Mouse (Mus musculus) forebrain, embryonic 14.5 days (tissue): Measurements from ENCODE around the gene Prkd2. TPM values are rescaled to one million over a fixed set of nuclear protein-coding genes. Genes with fewer than 3 reads are reported as not detected.

Experiments
- ATAC-seq: fragments of 200-750 bp; cut with Nextera tagmentation; 2 replicates; pipeline ENCODE4 v1.8.0; 2017; ENCODE audit warnings: mild to moderate bottlenecking, moderate library complexity
- DNase-seq: peaks from one replicate; pipeline ENCODE4 v3.0.0-alpha.2; 2015; ENCODE audit warnings: low spot score
- H3K27ac ChIP-seq: fragments of 300-500 bp; sonication (generic); 2 replicates; pipeline ENCODE4 v1.5.1; 2014; ENCODE audit warnings: low read depth, mild to moderate bottlenecking, control low read depth, low read length, moderate library complexity
- H3K27me3 ChIP-seq: fragments of 300-500 bp; sonication (generic); replicated peaks from 2 replicates; pipeline ENCODE4 v1.6.1; 2014; ENCODE audit warnings: low read length, control low read depth, mixed read lengths; ENCODE audit not compliant: control insufficient read depth, insufficient read depth
- H3K36me3 ChIP-seq: fragments of 300-500 bp; sonication (generic); 2 replicates; pipeline ENCODE4 v1.6.1; 2014; ENCODE audit warnings: low read length, control low read depth; ENCODE audit not compliant: control insufficient read depth, insufficient read depth
- H3K4me1 ChIP-seq: fragments of 300-500 bp; sonication (generic); 2 replicates; pipeline ENCODE4 v1.6.1; 2014; ENCODE audit warnings: antibody characterized with exemption, low read length, control low read depth; ENCODE audit not compliant: control insufficient read depth, insufficient read depth
- H3K4me2 ChIP-seq: fragments of 300-500 bp; sonication (generic); 2 replicates; pipeline ENCODE4 v1.6.1; 2014; ENCODE audit warnings: mild to moderate bottlenecking, control low read depth, low read length
- H3K4me3 ChIP-seq: fragments of 300-500 bp; sonication (generic); 2 replicates; pipeline ENCODE4 v1.5.1; 2014; ENCODE audit warnings: low read depth, low read length, control low read depth
- H3K9ac ChIP-seq: fragments of 300-500 bp; sonication (generic); 2 replicates; pipeline ENCODE4 v1.6.1; 2014; ENCODE audit warnings: mild to moderate bottlenecking, low read length, control low read depth, moderate library complexity
- H3K9me3 ChIP-seq: fragments of 300-500 bp; sonication (generic); replicated peaks from 2 replicates; pipeline ENCODE4 v1.6.1; 2016; ENCODE audit warnings: low read length, control low read depth, mixed read lengths; ENCODE audit not compliant: control insufficient read depth
- WGBS: fragments of 180-500 bp; shearing (Covaris S2); extraction: QIAGEN DNeasy Blood & Tissue Kit; methylation state at CpG from one replicate; pipeline ENCODE4 v1.1.7; 2014; 5-methylcytosine and 5-hydroxymethylcytosine counted together
- polyA plus RNA-seq: library from polyadenylated mRNA; unstranded; fragments of >200 nt; fragmentation: Nextera tagmentation; extraction: Ambion mirVana; gene quantifications from 2 replicates; pipeline ENCODE4 v1.2.1, GENCODE M21; 2014

Gene Prkd2
- polyA plus RNA-seq, 1 experiment from 2014 or later: 4.5 TPM

- H3K27me3 ChIP-seq: peaks cover 19% of the 10 kb centered on the region
- ATAC-seq (peak; percentile 33), DNase-seq (peak; percentile 58)
- 9% methylated on average over 90 of the region's 90 CpGs for WGBS
- H3K36me3 ChIP-seq: peaks cover 29% of the 10 kb centered on the region
- H3K9ac ChIP-seq: peak overlapping the region; percentile 63
- peak overlapping the region; percentile 75 for H3K4me2 ChIP-seq
- peaks cover 13% of the 10 kb centered on the region for H3K4me1 ChIP-seq
- H3K9me3 ChIP-seq: no peaks in the 10 kb centered on the region
- peak overlapping the region; percentile 77 for H3K27ac ChIP-seq
- peak overlapping the region; percentile 43 for H3K4me3 ChIP-seq
Measured at GRCm38 (mm10) chr7:16810920-16811648, 31.6 kb upstream of the Prkd2 start.

GRCm38 (mm10) chr7:16811649-16812070 lies 31.0 kb upstream of the Prkd2 start:
- Histone ChIP-seq H3K4me3 (peak overlapping the region; percentile 43), H3K27me3 (peaks cover 19% of the 10 kb centered on the region), H3K9ac (peak overlapping the region; percentile 63), H3K36me3 (peaks cover 25% of the 10 kb centered on the region), H3K4me1 (peaks cover 13% of the 10 kb centered on the region), H3K27ac (peak overlapping the region; percentile 77), H3K4me2 (peak overlapping the region; percentile 75), H3K9me3 (no peaks in the 10 kb centered on the region)
- 12% methylated on average over 17 of the region's 17 CpGs for WGBS
- no peak for DNase-seq
- no peak for ATAC-seq

- 73% methylated on average over 2 of the region's 2 CpGs for WGBS
- H3K9me3 ChIP-seq: no peaks in the 10 kb centered on the region
- H3K4me3 ChIP-seq: no peak overlapping the region
- H3K9ac ChIP-seq: no peak overlapping the region
- peaks cover 17% of the 10 kb centered on the region for H3K4me1 ChIP-seq
- H3K36me3 ChIP-seq: peaks cover 18% of the 10 kb centered on the region
- DNase-seq: no peak
- no peak overlapping the region for H3K4me2 ChIP-seq
- H3K27me3 ChIP-seq: peaks cover 19% of the 10 kb centered on the region
- H3K27ac ChIP-seq: no peak overlapping the region
- no peak for ATAC-seq
Measured at GRCm38 (mm10) chr7:16812505-16812904, 30.2 kb upstream of the Prkd2 start.

- peak within 1 kb of the TSS; percentile 99 for H3K27ac ChIP-seq
- peak; percentile 88 for DNase-seq
- peak within 1 kb of the TSS; percentile 66 for H3K4me2 ChIP-seq
- peaks cover 36% of the 10 kb centered on the region for H3K4me1 ChIP-seq
- H3K27me3 ChIP-seq: peaks cover 19% of the 10 kb centered on the region
- peak; percentile 64 for ATAC-seq
- H3K9me3 ChIP-seq: no peaks in the 10 kb centered on the region
- H3K4me3 ChIP-seq: peak within 1 kb of the TSS; percentile 99
- H3K9ac ChIP-seq: peak within 1 kb of the TSS; percentile 100
- 8% methylated on average over 1 of the region's 1 CpGs for WGBS
- 0 out of 2 replicates have a peak, but pooled peaks cover 2% of the 10 kb centered on the region for H3K36me3 ChIP-seq
Measured at GRCm38 (mm10) chr7:16815351-16815941, 27.3 kb upstream of the Prkd2 start, which contains the start of gene Strn4. Gene Strn4, plus strand, starts transcription at chr7:16815889.

- peaks cover 39% of the 10 kb centered on the region for H3K4me1 ChIP-seq
- peak overlapping the region; percentile 99 for H3K27ac ChIP-seq
- H3K4me2 ChIP-seq: peak overlapping the region; percentile 66
- ATAC-seq: peak; percentile 80
- 0% methylated on average over 36 of the region's 55 CpGs for WGBS
- peak overlapping the region; percentile 100 for H3K9ac ChIP-seq
- peaks cover 13% of the 10 kb centered on the region for H3K27me3 ChIP-seq
- peak; percentile 94 for DNase-seq
- peak overlapping the region; percentile 99 for H3K4me3 ChIP-seq
- H3K9me3 ChIP-seq: no peaks in the 10 kb centered on the region
- H3K36me3 ChIP-seq: no peaks in the 10 kb centered on the region
Measured at GRCm38 (mm10) chr7:16816078-16816474, 26.6 kb upstream of the Prkd2 start.

- peaks cover 8% of the 10 kb centered on the region for H3K27me3 ChIP-seq
- H3K36me3 ChIP-seq: no peaks in the 10 kb centered on the region
- peak within 1 kb of the TSS; percentile 66 for H3K4me2 ChIP-seq
- H3K4me1 ChIP-seq: peaks cover 39% of the 10 kb centered on the region
- peak within 1 kb of the TSS; percentile 99 for H3K27ac ChIP-seq
- no peaks in the 10 kb centered on the region for H3K9me3 ChIP-seq
- H3K9ac ChIP-seq: peak within 1 kb of the TSS; percentile 100
- ATAC-seq (peak; percentile 65), DNase-seq (peak; percentile 30)
- H3K4me3 ChIP-seq: peak within 1 kb of the TSS; percentile 99
- under 1% methylated on average over 45 of the region's 64 CpGs for WGBS
Measured at GRCm38 (mm10) chr7:16816475-16817122, 26.1 kb upstream of the Prkd2 start, which contains the start of gene Fkrp. Gene Fkrp, minus strand, starts transcription at chr7:16816732.

GRCm38 (mm10) chr7:16817693-16818092 lies 25.0 kb upstream of the Prkd2 start:
- Histone ChIP-seq H3K9me3 (no peaks in the 10 kb centered on the region), H3K4me2 (peak overlapping the region; percentile 66), H3K27ac (no peak overlapping the region), H3K4me1 (peaks cover 39% of the 10 kb centered on the region), H3K36me3 (peaks cover 4% of the 10 kb centered on the region), H3K9ac (peak overlapping the region; percentile 100), H3K4me3 (peak overlapping the region; percentile 99), H3K27me3 (no peaks in the 10 kb centered on the region)
- peak; percentile 33 for DNase-seq
- 28% methylated on average over 3 of the region's 3 CpGs for WGBS
- ATAC-seq: no peak

GRCm38 (mm10) chr7:16819794-16820193 lies 22.9 kb upstream of the Prkd2 start:
- 81% methylated on average over 5 of the region's 5 CpGs for WGBS
- peaks cover 23% of the 10 kb centered on the region for H3K36me3 ChIP-seq
- no peak overlapping the region for H3K9ac ChIP-seq

More at GRCm38 (mm10) chr7:16819794-16820193, 22.9 kb upstream of the Prkd2 start:
- Histone ChIP-seq H3K27ac (no peak overlapping the region), H3K4me3 (no peak overlapping the region), H3K4me1 (peaks cover 36% of the 10 kb centered on the region), H3K27me3 (no peaks in the 10 kb centered on the region), H3K9me3 (no peaks in the 10 kb centered on the region), H3K4me2 (no peak overlapping the region)
- ATAC-seq (no peak), DNase-seq (no peak)
